ENCODE assay signal across 16 mouse cellular contexts in genomic region chr17:83201257-83201656, GRCm38 (mm10). TPM values are rescaled to one million over a fixed set of nuclear protein-coding genes. Genes with fewer than 3 reads are reported as not detected.
DNase-seq lines count a peak whose midpoint lies in the region; ATAC-seq and TF ChIP-seq lines count a peak whose summit lies in the region.
"Had no signal": no experiment of that assay in that cellular context is flagged by ENCODE, and none has a peak within 500 bp of the region (broad histone marks: within the 10 kb centered on the region; RNA-seq: fewer than 3 reads in every experiment).

No protein-coding gene starts in this region.

- no peak for TF ChIP-seq CTCF in Patski (IDR thresholded peaks at IDR 0.05)

- H3K36me3 ChIP-seq in forebrain, embryonic 12.5 days (replicated peaks): no peaks in the 10 kb centered on the region
- H3K36me3 ChIP-seq in forebrain, embryonic 16.5 days (ENCODE audit: control insufficient read depth, insufficient read depth): no peaks in the 10 kb centered on the region
- H3K36me3 ChIP-seq in embryonic facial prominence, embryonic 12.5 days: no peaks in the 10 kb centered on the region
- H3K36me3 ChIP-seq: heart, embryonic 15.5 days; limb, embryonic 12.5 days; neural tube, embryonic 12.5 days had no signal

- no peaks in the 10 kb centered on the region for H3K9me3 ChIP-seq in forebrain, embryonic 12.5 days
- H3K9me3 ChIP-seq in forebrain, embryonic 16.5 days (ENCODE audit: control insufficient read depth, low read length): no peaks in the 10 kb centered on the region
- no peaks in the 10 kb centered on the region for H3K9me3 ChIP-seq in embryonic facial prominence, embryonic 12.5 days
- H3K9me3 ChIP-seq: heart, embryonic 15.5 days; limb, embryonic 12.5 days; neural tube, embryonic 12.5 days had no signal

- no peak overlapping the region for H3K27ac ChIP-seq in forebrain, embryonic 12.5 days
- no peak overlapping the region for H3K27ac ChIP-seq in forebrain, embryonic 16.5 days (ENCODE audit: low read length)
- H3K27ac ChIP-seq in embryonic facial prominence, embryonic 12.5 days: peak overlapping the region; percentile 70
- H3K27ac ChIP-seq: heart, embryonic 15.5 days; hindbrain, embryonic 14.5 days; limb, embryonic 12.5 days; macrophage; neural tube, embryonic 12.5 days had no signal

- H3K9ac ChIP-seq in forebrain, embryonic 12.5 days: no peak overlapping the region
- H3K9ac ChIP-seq in forebrain, embryonic 16.5 days (replicated peaks; ENCODE audit: low read depth, low read length): no peak overlapping the region
- no peak overlapping the region for H3K9ac ChIP-seq in embryonic facial prominence, embryonic 12.5 days
- H3K9ac ChIP-seq: heart, embryonic 15.5 days; hindbrain, embryonic 14.5 days; limb, embryonic 12.5 days; neural tube, embryonic 12.5 days had no signal

- peak; percentile 50 for DNase-seq in kidney, postnatal 10 days
- no peak for DNase-seq in kidney, adult 18-20 months
- no peak for DNase-seq in Patski (ENCODE audit: low read depth, low spot score)
- DNase-seq in cerebellum, adult 9-11 months: no peak
- DNase-seq in layer of hippocampus, adult 9-10 months (ENCODE audit: low spot score): no peak
- DNase-seq: lung, adult 18-20 months; thymus, adult 2 months had no signal

- 0 out of 2 replicates have a peak overlapping the region, but pooled peaks have one; percentile 4 for H3K4me2 ChIP-seq in forebrain, embryonic 12.5 days
- H3K4me2 ChIP-seq in forebrain, embryonic 16.5 days (ENCODE audit: low read length): no peak overlapping the region
- 0 out of 2 replicates have a peak overlapping the region, but pooled peaks have one; percentile 5 for H3K4me2 ChIP-seq in embryonic facial prominence, embryonic 12.5 days (replicated peaks)
- H3K4me2 ChIP-seq: heart, embryonic 15.5 days; hindbrain, embryonic 14.5 days; limb, embryonic 12.5 days; neural tube, embryonic 12.5 days had no signal

- CTCF ChIA-PET in Patski (lab: Charles Lee): no interaction called here

- peaks cover 18% of the 10 kb centered on the region for H3K27me3 ChIP-seq in forebrain, embryonic 12.5 days
- H3K27me3 ChIP-seq in forebrain, embryonic 16.5 days (replicated peaks; ENCODE audit: control insufficient read depth, insufficient read depth, low read length): no peaks in the 10 kb centered on the region
- H3K27me3 ChIP-seq in Patski: no peaks in the 10 kb centered on the region
- peaks cover 6% of the 10 kb centered on the region; the same call in 1 of the 2 replicates for H3K27me3 ChIP-seq in embryonic facial prominence, embryonic 12.5 days
- H3K27me3 ChIP-seq: heart, embryonic 15.5 days had no signal

- in situ Hi-C loops in Patski (cut with MboI; ENCODE audit: low pct_unique_long_range_greater_than_20kb): no loop called here

- no peak overlapping the region for H3K4me3 ChIP-seq in forebrain, embryonic 12.5 days (replicated peaks)
- H3K4me3 ChIP-seq in forebrain, embryonic 16.5 days (replicated peaks; ENCODE audit: low read length): no peak overlapping the region
- H3K4me3 ChIP-seq in embryonic facial prominence, embryonic 12.5 days: no peak overlapping the region
- H3K4me3 ChIP-seq: erythroblast, embryonic 14.5 days; heart, embryonic 15.5 days; limb, embryonic 12.5 days; neural tube, embryonic 12.5 days had no signal

- peaks cover 36% of the 10 kb centered on the region for H3K4me1 ChIP-seq in forebrain, embryonic 12.5 days
- H3K4me1 ChIP-seq in forebrain, embryonic 16.5 days (replicated peaks; ENCODE audit: control insufficient read depth, insufficient read depth, low read length): peaks cover 14% of the 10 kb centered on the region
- peaks cover 72% of the 10 kb centered on the region for H3K4me1 ChIP-seq in embryonic facial prominence, embryonic 12.5 days

- POLR2A ChIA-PET in Patski (lab: Charles Lee): interaction anchor here (1.3 kb wide), 1 partner anchor 12 kb away, joined by 4 read pairs; no protein-coding TSS in a partner anchor

- WGBS in forebrain, embryonic 12.5 days: 13% methylated on average over 6 of the region's 6 CpGs
- 17% methylated on average over 6 of the region's 6 CpGs for WGBS in forebrain, embryonic 16.5 days
- 19% methylated on average over 6 of the region's 6 CpGs for WGBS in embryonic facial prominence, embryonic 12.5 days

- no peak; the same call in 1 of the 2 replicates for ATAC-seq in forebrain, embryonic 12.5 days (ENCODE audit: low FRiP score)
- ATAC-seq in forebrain, embryonic 16.5 days: no peak; the same call in 1 of the 2 replicates
- ATAC-seq in Patski: peak; percentile 97
- no peak for ATAC-seq in embryonic facial prominence, embryonic 12.5 days (ENCODE audit: insufficient number of reproducible peaks, insufficient read depth, low FRiP score, low TSS enrichment)

RNA-seq across cellular contexts. Expression of gene Pkdcc, which starts 13.8 kb away (rescaled TPM):
- 7.1 and 10.8 TPM in 2 replicates for polyA plus RNA-seq in forebrain, embryonic 12.5 days (2016; fragmentation: Nextera tagmentation; extraction: Ambion mirVana)
- polyA plus RNA-seq in forebrain, embryonic 16.5 days (2015; fragmentation: Nextera tagmentation; extraction: Ambion mirVana): 5.5 and 5.8 TPM in 2 replicates
- 86.9 TPM for polyA plus RNA-seq in Patski (2021)
- 27.3 and 32.6 TPM in 2 replicates for polyA plus RNA-seq in embryonic facial prominence, embryonic 12.5 days (2016; fragmentation: Nextera tagmentation; extraction: Ambion mirVana)
